Mouse (Mus musculus) limb, embryonic 14.5 days (tissue): ENCODE results near the gene Epb41l2. TPM values are rescaled to one million over a fixed set of nuclear protein-coding genes. Genes with fewer than 3 reads are reported as not detected.

Experiments used
- ATAC-seq: fragments of 200-750 bp; cut with Nextera tagmentation; 2 replicates; pipeline ENCODE4 v1.8.0; 2017; ENCODE audit warnings: low read depth, moderate number of reproducible peaks, moderate TSS enrichment; ENCODE audit not compliant: low FRiP score
- DNase-seq: peaks from one replicate; pipeline ENCODE4 v3.0.0-alpha.2; 2015; ENCODE audit warnings: low spot score
- H3K27ac ChIP-seq: fragments of 300-500 bp; sonication (generic); replicated peaks from 2 replicates; pipeline ENCODE4 v1.5.1; 2014; ENCODE audit warnings: low read depth, mild to moderate bottlenecking, low read length, moderate library complexity, mixed read lengths
- H3K27me3 ChIP-seq: fragments of 300-500 bp; sonication (generic); 2 replicates; pipeline ENCODE4 v1.6.1; 2014; ENCODE audit warnings: low read length, mixed read lengths; ENCODE audit not compliant: control insufficient read depth, insufficient read depth
- H3K36me3 ChIP-seq: fragments of 300-500 bp; sonication (generic); 2 replicates; pipeline ENCODE4 v1.6.1; 2014; ENCODE audit warnings: mild to moderate bottlenecking, low read length, moderate library complexity, mixed read lengths; ENCODE audit not compliant: control insufficient read depth, insufficient read depth
- H3K4me1 ChIP-seq: fragments of 300-500 bp; sonication (generic); 2 replicates; pipeline ENCODE4 v1.6.1; 2014; ENCODE audit warnings: antibody characterized with exemption, low read length, mixed read lengths; ENCODE audit not compliant: control insufficient read depth, insufficient read depth
- H3K4me2 ChIP-seq: fragments of 300-500 bp; sonication (generic); replicated peaks from 2 replicates; pipeline ENCODE4 v1.6.1; 2014; ENCODE audit warnings: low read depth, mild to moderate bottlenecking, low read length, moderate library complexity; ENCODE audit not compliant: severe bottlenecking
- H3K4me3 ChIP-seq: fragments of 300-500 bp; sonication (generic); replicated peaks from 2 replicates; pipeline ENCODE4 v1.5.1; 2014; ENCODE audit warnings: low read length
- H3K9ac ChIP-seq: fragments of 300-500 bp; sonication (generic); 2 replicates; pipeline ENCODE4 v1.6.1; 2014; ENCODE audit warnings: mild to moderate bottlenecking, low read depth, low read length, moderate library complexity; ENCODE audit not compliant: severe bottlenecking
- H3K9me3 ChIP-seq: fragments of 300-500 bp; sonication (generic); 2 replicates; pipeline ENCODE4 v1.6.1; 2016; ENCODE audit warnings: low read length; ENCODE audit not compliant: control insufficient read depth
- POLR2A ChIP-seq: fragments of 200-500 bp; IDR thresholded peaks from 2 replicates; pipeline ENCODE4 v1.8.0; 2012; ENCODE audit warnings: inconsistent platforms, mild to moderate bottlenecking, moderate library complexity, borderline replicate concordance; ENCODE audit not compliant: insufficient read depth, insufficient read length; ENCODE audit errors: extremely low read depth
- WGBS: fragments of 180-500 bp; shearing (Covaris S2); extraction: QIAGEN DNeasy Blood & Tissue Kit; methylation state at CpG from one replicate; pipeline ENCODE4 v1.1.7; 2014; 5-methylcytosine and 5-hydroxymethylcytosine counted together
- polyA plus RNA-seq, 2 experiments: library from polyadenylated mRNA; depleted of rRNA in 1 of 2; stranded (reverse) in 1 of 2; unstranded in 1 of 2; fragments of >200 nt; fragmentation: Nextera tagmentation in 1 of 2; extraction: Ambion mirVana in 1 of 2; gene quantifications; 2 replicates each; pipeline versions ENCODE4 v1.2.1 to v1.2.3; 2012 to 2014

Gene Epb41l2
- polyA plus RNA-seq, 2 experiments, result 78.1 to 143 TPM

GRCm38 (mm10) chr10:25488456-25488855 is 128.9 kb downstream of the Epb41l2 start:
- Histone ChIP-seq H3K27ac (no peak overlapping the region), H3K9ac (no peak overlapping the region), H3K36me3 (peaks cover 28% of the 10 kb centered on the region), H3K9me3 (no peaks in the 10 kb centered on the region), H3K4me1 (no peaks in the 10 kb centered on the region), H3K4me2 (no peak overlapping the region), H3K4me3 (no peak overlapping the region), H3K27me3 (no peaks in the 10 kb centered on the region)
- 14% methylated on average over 1 of the region's 1 CpGs for WGBS
- TF ChIP-seq POLR2A, result no peak
- peak; percentile 76 for DNase-seq
- ATAC-seq, result 0 out of 2 replicates have a peak, but pooled peaks have one; percentile 65

- ATAC-seq (no peak), DNase-seq (no peak)
- Histone ChIP-seq H3K9ac (no peak overlapping the region), H3K4me3 (no peak overlapping the region), H3K27ac (no peak overlapping the region), H3K36me3 (peaks cover 34% of the 10 kb centered on the region), H3K4me2 (no peak overlapping the region), H3K9me3 (no peaks in the 10 kb centered on the region), H3K4me1 (no peaks in the 10 kb centered on the region), H3K27me3 (no peaks in the 10 kb centered on the region)
- TF ChIP-seq POLR2A, result no peak
- WGBS, result 66% methylated on average over 10 of the region's 10 CpGs
Observed at GRCm38 (mm10) chr10:25499323-25500071, 139.9 kb downstream of the Epb41l2 start.

GRCm38 (mm10) chr10:25503250-25503649 is 143.7 kb downstream of the Epb41l2 start:
- 81% methylated on average over 5 of the region's 5 CpGs for WGBS

GRCm38 (mm10) chr10:25513821-25514220 is 154.2 kb downstream of the Epb41l2 start:
- H3K36me3 ChIP-seq, result peaks cover 39% of the 10 kb centered on the region

More at GRCm38 (mm10) chr10:25503250-25503649, 143.7 kb downstream of the Epb41l2 start:
- ATAC-seq, result no peak
- Histone ChIP-seq H3K27me3 (no peaks in the 10 kb centered on the region), H3K9me3 (no peaks in the 10 kb centered on the region), H3K4me3 (no peak overlapping the region), H3K4me1 (no peaks in the 10 kb centered on the region), H3K4me2 (no peak overlapping the region), H3K9ac (no peak overlapping the region), H3K36me3 (peaks cover 55% of the 10 kb centered on the region), H3K27ac (no peak overlapping the region)
- no peak for DNase-seq
- no peak for TF ChIP-seq POLR2A

GRCm38 (mm10) chr10:25519954-25520353 is 160.4 kb downstream of the Epb41l2 start:
- Histone ChIP-seq H3K27me3 (no peaks in the 10 kb centered on the region), H3K4me3 (no peak overlapping the region), H3K9me3 (no peaks in the 10 kb centered on the region), H3K9ac (no peak overlapping the region), H3K27ac (no peak overlapping the region), H3K4me2 (no peak overlapping the region), H3K4me1 (no peaks in the 10 kb centered on the region), H3K36me3 (peaks cover 39% of the 10 kb centered on the region)
- DNase-seq (no peak), ATAC-seq (no peak)
- no peak for TF ChIP-seq POLR2A
- 92% methylated on average over 3 of the region's 3 CpGs for WGBS

More at GRCm38 (mm10) chr10:25513821-25514220, 154.2 kb downstream of the Epb41l2 start:
- Histone ChIP-seq H3K27me3 (no peaks in the 10 kb centered on the region), H3K4me3 (no peak overlapping the region), H3K4me1 (no peaks in the 10 kb centered on the region), H3K9me3 (no peaks in the 10 kb centered on the region), H3K9ac (no peak overlapping the region), H3K4me2 (no peak overlapping the region), H3K27ac (no peak overlapping the region)
- ATAC-seq (no peak), DNase-seq (no peak)
- 49% methylated on average over 1 of the region's 1 CpGs for WGBS
- no peak for TF ChIP-seq POLR2A

- Histone ChIP-seq H3K4me2 (no peak overlapping the region), H3K27me3 (no peaks in the 10 kb centered on the region), H3K27ac (no peak overlapping the region), H3K9ac (no peak overlapping the region), H3K4me1 (no peaks in the 10 kb centered on the region), H3K4me3 (no peak overlapping the region), H3K36me3 (peaks cover 34% of the 10 kb centered on the region), H3K9me3 (no peaks in the 10 kb centered on the region)
- ATAC-seq (no peak), DNase-seq (no peak)
- 85% methylated on average over 5 of the region's 5 CpGs for WGBS
- no peak for TF ChIP-seq POLR2A
Observed at GRCm38 (mm10) chr10:25520428-25520827, 160.8 kb downstream of the Epb41l2 start.
